Mouse (Mus musculus) left cerebral cortex, postnatal 4 days (tissue): Measurements from ENCODE around the gene Pnpt1. TPM values are rescaled to one million over a fixed set of nuclear protein-coding genes. Genes with fewer than 3 reads are reported as not detected.
A peak's percentile ranks its signal among the peaks of the same experiment; 100 is the strongest.

Experiments used
- DNase-seq: peaks from one replicate; pipeline ENCODE4 v3.0.0-alpha.2; 2022
- intact Hi-C: fragments of 180-260 bp; cut with DNase I; formaldehyde crosslinking; loops from one replicate; pipeline ENCODE4 v1.15.1; 2025
- total RNA-seq, 2 experiments: library from RNA; stranded (reverse); gene quantifications; 2 replicates each; pipeline ENCODE4 v1.2.3; 2021

Pnpt1 gene
- total RNA-seq, result 10 to 100 TPM; 22.1 to 26.1 TPM

DNA sequence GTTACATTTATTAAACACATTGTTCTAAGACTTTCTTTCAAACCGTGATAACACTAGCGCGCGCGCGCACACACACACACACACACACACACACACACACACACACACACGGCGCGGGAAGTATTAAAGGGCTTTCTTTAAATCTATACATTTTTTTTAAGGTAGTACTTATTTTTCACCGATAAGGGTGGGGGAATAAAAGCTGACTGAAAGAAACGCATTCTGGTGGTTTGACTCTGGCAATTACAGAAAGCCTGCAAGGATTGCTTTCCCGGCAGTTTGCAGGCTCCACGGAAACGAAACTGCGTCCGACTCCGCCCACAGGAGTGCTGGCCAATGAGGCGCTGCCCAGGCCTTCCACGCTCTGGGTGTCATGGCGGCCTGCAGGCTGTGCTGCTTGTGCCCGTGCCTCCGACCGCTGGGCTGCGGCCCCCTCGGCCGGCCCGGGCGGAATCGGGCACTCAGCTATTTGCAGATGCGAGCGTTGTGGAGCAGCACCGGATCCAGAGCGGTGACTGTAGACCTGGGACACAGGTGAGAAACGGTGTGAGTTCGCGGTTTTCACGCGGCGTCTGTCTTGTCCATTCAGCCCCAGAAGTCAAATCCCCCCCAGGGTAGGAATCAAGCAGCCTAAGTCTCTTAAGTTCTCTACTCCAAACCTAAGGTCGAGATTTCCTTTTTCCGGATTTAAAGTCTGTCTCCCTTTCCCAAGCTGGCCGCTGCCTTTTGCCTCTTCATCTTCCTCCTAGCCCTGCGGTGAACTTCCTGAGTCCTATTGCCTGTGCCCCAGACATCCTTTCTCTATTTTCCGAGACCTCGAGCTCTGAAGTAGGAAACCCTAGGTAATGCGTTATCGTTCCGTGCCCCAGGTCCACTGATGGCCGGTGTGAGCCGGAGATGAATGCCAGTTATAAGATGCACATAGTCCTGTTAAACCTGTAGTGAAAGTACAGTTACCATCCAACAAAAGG lies at the start of gene Pnpt1:
TSS of gene Pnpt1 (plus strand) at position 360 of the 971 bp plus-strand sequence.
- peak; percentile 92 for DNase-seq
- intact Hi-C loops, result loop anchor here (5.0 kb wide), 1 partner anchor 518 kb away; no protein-coding TSS in a partner anchor

DNA sequence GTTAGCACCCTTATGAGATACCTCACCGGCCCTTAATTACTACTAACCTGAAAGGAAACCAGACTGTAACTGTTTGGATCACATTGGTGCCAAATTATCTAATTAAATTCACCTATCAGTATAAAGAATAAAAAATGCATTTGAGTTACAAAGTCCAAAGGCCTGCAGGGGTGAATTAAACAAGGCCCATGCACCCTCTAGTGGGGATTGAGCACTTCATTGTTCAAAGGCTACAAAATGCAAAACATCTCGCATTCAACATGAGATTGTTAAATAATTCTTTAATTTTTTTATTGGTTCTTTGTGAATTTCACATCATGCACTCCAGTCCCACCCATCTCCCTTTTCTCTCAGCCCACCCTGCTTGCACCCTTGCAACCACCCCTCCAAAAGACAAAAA lies 38.1 kb upstream of the Pnpt1 start:
- DNase-seq, result no peak
- intact Hi-C loops, result no loop called here

DNA sequence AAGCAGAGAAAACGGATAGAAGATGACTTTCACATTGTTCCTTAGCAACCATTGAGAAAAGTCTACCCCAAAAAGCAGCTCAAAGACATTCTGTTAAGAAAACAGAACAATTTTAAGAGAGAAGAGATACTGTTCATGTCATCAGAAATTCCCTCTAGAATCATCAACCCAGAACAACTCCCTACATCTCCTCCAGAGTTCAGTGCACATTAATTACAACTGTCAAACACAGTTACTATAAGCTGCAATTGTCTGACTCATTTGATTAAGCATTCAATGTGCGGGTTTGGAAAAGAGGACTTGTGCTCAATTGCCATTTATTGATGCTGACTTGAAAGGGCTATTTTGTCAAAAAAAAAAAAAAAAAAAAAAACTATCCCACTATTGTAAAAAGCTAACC lies 31.6 kb upstream of the Pnpt1 start:
- no peak for DNase-seq
- intact Hi-C loops, result no loop called here

DNA sequence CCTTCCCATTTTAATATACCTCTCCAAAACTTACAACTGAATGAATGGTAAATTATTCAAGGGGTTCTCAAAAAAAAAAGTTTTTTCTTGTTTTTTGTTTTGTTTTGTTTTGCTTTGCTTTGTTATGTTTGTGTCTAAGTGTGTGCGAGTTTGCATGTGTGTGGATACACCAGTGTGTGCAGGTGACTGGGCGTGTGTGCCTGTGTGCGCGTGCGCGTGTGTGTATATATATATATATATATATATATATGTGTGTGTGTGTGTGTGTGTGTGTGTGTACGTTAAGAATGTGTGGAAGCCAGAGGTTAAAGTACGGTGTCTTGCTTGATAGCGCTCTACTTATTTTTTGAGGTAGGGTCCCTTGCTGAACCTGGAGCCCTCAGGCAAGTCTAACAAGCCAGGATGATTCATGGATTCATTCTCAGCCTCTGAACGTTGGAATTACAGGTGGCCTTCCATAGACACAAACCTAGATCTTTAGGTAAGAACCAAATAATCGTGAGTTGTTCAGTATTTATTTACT lies 621 bp upstream of the Pnpt1 start:
- intact Hi-C loops, result loop anchor here (5.0 kb wide), 1 partner anchor 518 kb away; no protein-coding TSS in a partner anchor
- peak; percentile 1 for DNase-seq

DNA sequence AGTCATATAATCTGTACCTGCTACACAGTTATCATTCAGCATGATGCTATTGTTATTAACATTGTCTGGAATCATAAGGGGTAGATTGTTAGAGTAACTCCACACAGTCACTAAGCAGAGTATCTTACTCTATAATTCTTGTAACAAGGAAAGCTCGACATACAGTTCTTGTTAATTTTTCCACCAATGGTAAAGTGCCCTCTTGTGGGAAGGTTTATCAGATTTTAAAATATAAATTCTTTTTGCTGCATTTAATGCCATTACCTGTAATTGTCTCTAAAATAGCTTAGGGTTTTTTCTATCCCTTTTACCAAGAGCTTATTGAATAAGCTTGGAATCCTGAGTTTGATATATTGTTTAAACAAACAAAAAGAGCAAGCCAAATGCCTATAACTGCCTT lies 10.1 kb downstream of the Pnpt1 start:
- DNase-seq, result no peak
- intact Hi-C loops, result no loop called here

DNA sequence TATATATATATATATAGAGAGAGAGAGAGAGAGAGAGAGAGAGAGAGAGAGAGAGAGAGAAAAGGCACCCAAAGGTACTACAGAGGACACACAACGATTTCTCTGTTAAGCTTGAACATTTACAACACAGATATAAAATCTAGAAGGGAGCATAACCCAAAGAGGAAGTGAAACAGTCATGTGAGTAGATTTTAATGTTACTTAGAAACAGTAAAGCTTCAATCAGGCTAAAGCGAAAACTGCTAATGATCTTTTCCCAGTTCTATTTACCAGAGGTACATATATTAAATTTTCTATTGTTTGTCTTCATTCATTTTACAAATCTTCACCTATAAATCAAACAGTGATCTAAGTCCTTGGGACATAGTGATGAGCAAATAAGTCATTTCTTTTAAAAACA lies 18.4 kb downstream of the Pnpt1 start:
- DNase-seq, result no peak
- intact Hi-C loops, result no loop called here

DNA sequence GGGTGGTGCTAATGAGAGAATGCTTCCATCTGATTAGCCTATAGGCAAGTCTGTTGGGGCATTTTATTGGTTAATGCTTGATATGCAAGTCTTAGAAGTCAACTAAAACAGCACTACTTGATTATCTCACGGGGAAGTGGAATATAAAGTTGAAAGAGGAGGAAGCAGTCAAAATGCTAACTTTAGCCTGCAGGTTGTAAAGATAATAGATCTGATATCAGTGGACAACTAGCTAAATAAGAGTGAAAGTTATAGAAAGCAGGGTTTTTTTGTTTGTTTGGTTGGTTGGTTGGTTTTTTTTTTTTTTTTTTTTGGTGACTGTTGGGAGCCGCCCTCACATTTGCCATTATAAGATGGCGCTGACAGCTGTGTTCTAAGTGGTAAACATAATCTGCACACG lies 33.0 kb downstream of the Pnpt1 start:
- intact Hi-C loops, result no loop called here
- DNase-seq, result no peak

DNA sequence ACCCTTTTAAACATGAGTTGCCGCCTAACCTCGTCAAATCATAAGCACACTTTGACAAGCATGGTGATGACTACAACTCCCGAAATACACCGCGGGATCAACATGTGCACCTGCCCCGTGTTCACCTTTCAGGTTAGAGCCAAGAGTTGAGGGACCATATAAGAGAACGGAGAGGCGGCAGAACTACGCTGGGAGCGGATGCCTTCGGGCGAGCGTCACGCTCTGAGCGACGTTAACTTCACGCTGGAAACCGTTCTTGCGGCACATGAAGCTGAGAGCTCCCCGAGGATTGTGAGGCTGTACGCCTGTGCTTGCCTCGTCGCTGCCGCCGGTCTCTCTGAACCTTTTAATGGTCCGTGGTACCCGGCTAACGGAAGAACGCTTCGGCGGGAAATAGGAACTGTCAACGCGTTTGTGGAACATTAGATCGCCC lies 41.4 kb downstream of the Pnpt1 start:
- intact Hi-C loops, result no loop called here

DNA sequence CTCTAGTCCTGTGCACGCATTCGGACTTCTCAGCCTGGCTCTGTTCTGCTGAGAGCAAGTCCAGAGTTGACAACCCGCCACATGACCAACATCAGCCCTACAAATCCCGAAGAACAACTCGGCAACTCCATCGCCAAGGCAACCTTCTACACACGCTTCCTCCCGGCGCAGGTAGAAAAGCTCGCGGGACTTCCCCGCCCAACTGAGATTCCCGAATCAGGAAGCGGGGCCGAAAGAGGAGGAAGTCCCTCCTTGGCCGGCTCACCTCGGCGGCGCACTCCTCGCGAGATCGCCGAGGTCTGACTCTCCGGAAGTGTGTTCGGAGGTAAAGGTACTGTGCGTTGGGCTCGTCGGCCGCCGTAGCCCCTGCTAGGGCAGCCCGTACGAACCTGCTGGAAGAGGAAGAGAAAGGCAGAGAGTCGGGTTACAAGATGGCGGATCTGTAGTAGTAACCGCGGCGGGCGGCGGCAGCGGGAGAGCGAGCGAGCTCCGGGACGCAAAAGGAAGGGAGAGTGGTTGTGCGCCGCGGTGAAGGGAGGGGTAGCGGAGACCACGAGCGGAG lies 42.1 kb downstream of the Pnpt1 start, which contains the start of gene Ppp4r3b:
TSS of gene Ppp4r3b (plus strand) at position 328 of the 562 bp plus-strand sequence.
- intact Hi-C loops, result no loop called here
- DNase-seq, result peak; percentile 98

More for the DNA sequence above, 41.4 kb downstream of the Pnpt1 start:
- DNase-seq, result peak; percentile 21

DNA sequence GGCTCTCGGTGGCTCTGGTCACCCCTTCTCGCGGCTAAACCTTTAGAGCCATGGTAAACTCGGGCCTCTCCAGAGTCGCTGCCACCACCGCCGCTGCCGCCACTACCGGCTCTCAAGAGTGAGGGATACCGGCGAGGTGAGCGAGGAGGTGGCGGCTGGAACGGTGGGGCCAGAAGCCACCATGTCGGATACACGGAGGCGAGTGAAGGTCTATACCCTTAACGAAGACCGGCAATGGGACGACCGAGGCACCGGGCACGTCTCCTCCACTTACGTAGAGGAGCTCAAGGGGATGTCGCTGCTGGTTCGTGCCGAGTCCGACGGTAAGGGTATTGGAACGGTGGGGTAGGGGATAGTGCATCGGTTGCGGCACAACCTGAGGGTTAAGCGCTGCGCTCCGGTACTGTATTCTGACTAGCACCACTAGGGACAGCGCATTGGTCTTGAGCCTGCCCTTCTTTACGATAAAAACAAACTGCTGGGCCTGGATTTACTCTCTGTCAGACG lies 42.6 kb downstream of the Pnpt1 start:
- DNase-seq, result peak; percentile 55
- intact Hi-C loops, result no loop called here

DNA sequence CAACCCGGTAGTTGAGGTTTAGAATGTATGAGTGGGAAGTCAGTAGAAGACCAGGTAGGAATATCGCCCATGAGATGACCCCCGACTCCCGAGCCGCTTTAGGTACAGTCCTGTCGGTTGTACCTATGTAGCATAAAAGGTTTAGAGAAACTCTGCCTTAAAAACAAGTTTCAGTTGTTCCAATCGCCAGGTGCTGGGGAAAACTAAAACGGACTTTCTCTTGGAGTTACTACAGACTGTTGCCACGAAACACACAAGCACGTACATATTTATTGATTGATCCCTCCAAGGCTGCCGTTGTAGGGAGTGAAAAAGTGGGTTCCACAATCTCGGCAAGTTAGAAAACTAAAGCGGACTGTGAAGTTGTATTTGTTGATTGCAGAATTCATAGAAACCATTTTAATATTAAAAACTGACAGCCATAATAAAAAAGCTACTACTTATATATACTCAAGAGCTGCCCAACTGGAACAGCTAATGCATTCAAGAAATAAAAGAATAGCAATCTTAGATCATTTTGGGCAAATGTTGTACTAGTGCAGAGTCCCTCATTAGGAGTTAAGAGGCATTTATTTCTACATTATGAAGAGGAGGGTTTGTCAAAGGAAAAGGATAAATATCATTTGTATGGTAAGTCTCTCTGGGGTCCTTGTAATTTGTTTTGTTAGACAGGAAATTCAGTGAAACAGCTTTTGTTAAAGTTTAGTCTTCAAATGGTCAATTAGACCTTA lies 43.3 kb downstream of the Pnpt1 start:
- intact Hi-C loops, result no loop called here

DNA sequence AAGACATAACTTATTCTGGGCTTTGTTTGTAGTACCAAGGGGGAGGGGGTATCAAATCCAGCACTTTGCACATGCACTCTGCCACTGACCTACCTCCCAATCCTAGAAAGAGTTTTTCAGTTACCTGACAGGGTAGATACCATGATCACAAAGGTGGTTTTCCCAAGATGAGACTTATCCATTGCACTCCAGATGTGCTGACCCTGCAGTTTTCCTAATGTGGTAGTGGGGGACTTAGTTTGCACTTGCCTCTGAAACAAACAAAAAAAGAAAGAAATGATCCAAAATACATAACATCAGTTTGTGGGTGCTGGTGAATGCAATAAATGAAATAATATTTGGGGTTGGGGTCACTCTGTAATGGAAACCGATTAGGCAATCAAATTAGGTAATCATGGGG lies 48.8 kb downstream of the Pnpt1 start:
- intact Hi-C loops, result no loop called here
- no peak for DNase-seq

More for the DNA sequence above, 43.3 kb downstream of the Pnpt1 start:
- no peak for DNase-seq

DNA sequence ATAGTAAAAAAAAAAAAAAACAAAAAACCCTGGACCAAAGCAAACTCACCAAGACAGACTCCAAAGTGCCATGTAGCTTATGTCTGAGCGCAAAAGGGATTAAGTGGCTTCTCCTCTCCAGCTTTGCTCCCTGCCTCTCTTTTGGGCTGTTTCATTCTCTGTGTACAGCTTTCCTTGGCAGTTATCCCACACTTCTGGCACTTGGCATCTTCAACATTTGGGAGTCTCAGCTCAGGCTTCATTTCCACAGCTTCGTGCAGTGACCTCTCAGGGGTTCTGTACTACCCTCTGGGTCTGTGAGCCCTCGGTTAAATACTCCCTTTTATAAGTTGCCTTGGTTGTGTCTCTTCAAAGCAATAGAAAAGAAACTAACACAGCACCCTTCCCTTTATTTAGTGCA lies 50.1 kb downstream of the Pnpt1 start:
- peak; percentile 58 for DNase-seq
- intact Hi-C loops, result no loop called here

DNA sequence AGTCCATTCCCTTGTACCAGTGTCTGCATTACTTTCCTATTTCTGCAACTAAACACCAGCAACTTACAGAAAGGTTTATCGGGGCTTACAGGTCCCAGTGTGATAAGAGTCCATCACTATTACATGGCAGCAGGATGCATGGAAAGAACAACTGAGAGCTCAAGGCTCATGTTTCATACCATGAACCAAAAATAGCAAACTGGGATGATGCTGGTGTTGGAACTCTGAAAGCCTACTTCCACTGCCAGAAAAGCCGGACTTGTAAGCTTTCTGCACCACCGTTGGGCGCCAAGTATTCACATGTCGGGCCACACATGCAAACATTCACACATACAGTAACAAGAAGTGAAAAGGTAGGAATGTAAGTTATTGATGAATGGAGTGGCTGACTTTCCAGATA lies 51.2 kb downstream of the Pnpt1 start:
- intact Hi-C loops, result no loop called here
- DNase-seq, result no peak

DNA sequence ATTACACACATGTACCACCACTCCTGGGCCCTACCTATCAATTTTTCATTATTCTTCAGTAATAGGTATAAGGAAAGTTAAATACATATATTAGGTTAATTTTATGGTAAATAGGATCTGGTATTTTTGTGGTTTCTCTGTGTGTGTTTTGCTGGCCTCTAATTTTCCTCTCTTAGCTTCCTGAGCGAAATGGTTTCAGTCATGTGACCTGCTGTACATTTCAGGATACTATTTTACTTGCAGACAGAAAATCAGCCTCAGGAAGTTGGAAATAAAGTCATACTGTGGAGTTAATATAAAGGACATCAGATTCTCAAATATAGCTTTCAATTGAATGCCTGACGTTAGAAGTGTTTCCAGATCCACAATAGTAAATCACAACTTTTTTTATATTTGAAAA lies 58.4 kb downstream of the Pnpt1 start:
- intact Hi-C loops, result no loop called here
- DNase-seq, result no peak

DNA sequence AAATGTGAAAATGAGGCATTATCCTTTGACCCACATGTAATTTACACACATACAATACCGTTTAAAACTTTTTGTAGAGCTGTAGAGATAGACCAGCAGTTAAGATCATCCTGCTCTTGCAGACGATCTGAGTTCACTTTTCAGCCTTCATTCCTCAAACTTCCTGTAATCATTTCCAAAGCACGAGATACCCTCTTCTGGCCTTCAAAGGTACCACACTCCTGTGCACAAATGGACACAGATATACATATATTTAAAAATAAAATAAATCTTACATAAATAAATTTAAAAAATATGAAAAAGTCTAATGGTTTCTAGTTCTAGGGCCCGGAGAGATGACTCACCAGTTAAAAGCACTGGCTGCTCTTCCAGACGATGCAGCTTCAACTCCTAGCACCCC lies 73.1 kb downstream of the Pnpt1 start:
- intact Hi-C loops, result no loop called here
- DNase-seq, result no peak

DNA sequence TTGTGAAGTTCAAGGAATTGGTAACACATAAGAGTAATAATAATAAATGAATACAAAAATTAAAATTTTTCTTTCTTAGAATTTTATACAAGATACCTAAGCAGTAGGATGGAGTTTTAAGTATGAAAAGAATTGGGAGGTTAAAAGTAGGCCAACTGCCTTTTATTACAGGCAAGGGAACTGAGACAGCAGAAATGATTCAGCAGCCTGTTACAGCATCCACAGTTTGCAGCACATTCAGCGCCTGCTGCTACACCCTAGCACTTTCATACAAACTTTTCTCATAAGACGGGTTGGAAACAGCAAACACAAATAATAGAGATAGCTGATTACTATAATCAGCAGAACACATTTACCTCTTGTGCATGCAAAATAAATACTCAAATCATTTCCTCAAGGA lies 79.2 kb downstream of the Pnpt1 start:
- intact Hi-C loops, result loop anchor here (10.0 kb wide), 1 partner anchor 295 kb away; no protein-coding TSS in a partner anchor
- DNase-seq, result no peak
